Mouse (Mus musculus) liver, embryonic 14.5 days (tissue): ENCODE measurements around the gene Dgcr6. TPM values are rescaled to one million over a fixed set of nuclear protein-coding genes. Genes with fewer than 3 reads are reported as not detected.

Experiments used
- ATAC-seq: fragments of 200-750 bp; cut with Nextera tagmentation; 2 replicates; pipeline ENCODE4 v1.8.0; 2017; ENCODE audit warnings: moderate number of reproducible peaks, mild to moderate bottlenecking, moderate library complexity; ENCODE audit not compliant: insufficient read depth
- DNase-seq, 3 experiments: peaks; one replicate each; pipeline ENCODE4 v3.0.0-alpha.2; 2012 to 2013; ENCODE audit warnings: low read depth in 3 of 3, low spot score in 3 of 3
- H3K27ac ChIP-seq: fragments of 300-500 bp; sonication (generic); 2 replicates; pipeline ENCODE4 v1.5.1; 2014; ENCODE audit warnings: moderate library complexity, mild to moderate bottlenecking, control low read depth, inconsistent platforms
- H3K27me3 ChIP-seq: fragments of 300-500 bp; sonication (generic); 2 replicates; pipeline ENCODE4 v1.6.1; 2014; ENCODE audit warnings: mild to moderate bottlenecking, low read length, moderate library complexity; ENCODE audit not compliant: control insufficient read depth, insufficient read depth
- H3K36me3 ChIP-seq: fragments of 300-500 bp; sonication (generic); replicated peaks from 2 replicates; pipeline ENCODE4 v1.6.1; 2014; ENCODE audit warnings: low read depth; ENCODE audit not compliant: control insufficient read depth, insufficient read depth
- H3K4me1 ChIP-seq, 2 experiments: fragments of 200-500 bp in 1 of 2; fragments of 300-500 bp in 1 of 2; sonication (generic) in 1 of 2; replicated peaks; 2 replicates each; pipeline ENCODE4 v1.6.1; 2012 to 2014; ENCODE audit warnings: antibody characterized with exemption in 1 of 2, inconsistent platforms in 1 of 2, low read length in 1 of 2; ENCODE audit not compliant: control insufficient read depth in 2 of 2, insufficient read depth in 2 of 2
- H3K4me2 ChIP-seq: fragments of 300-500 bp; sonication (generic); 2 replicates; pipeline ENCODE4 v1.6.1; 2014; ENCODE audit warnings: low read depth, mild to moderate bottlenecking, control low read depth, moderate library complexity
- H3K4me3 ChIP-seq, 2 experiments: fragments of 200-500 bp in 1 of 2; fragments of 300-500 bp in 1 of 2; sonication (generic) in 1 of 2; 2 replicates each; pipeline ENCODE4 v1.5.1; 2012 to 2014; ENCODE audit warnings: low read depth in 2 of 2, low read length in 2 of 2, mild to moderate bottlenecking in 2 of 2, control low read depth in 1 of 2, inconsistent platforms in 1 of 2, moderate library complexity in 1 of 2; ENCODE audit not compliant: insufficient read depth in 1 of 2
- H3K9ac ChIP-seq: fragments of 300-500 bp; sonication (generic); replicated peaks from 2 replicates; pipeline ENCODE4 v1.6.1; 2014; ENCODE audit warnings: mild to moderate bottlenecking, control low read depth, moderate library complexity
- H3K9me3 ChIP-seq: fragments of 300-500 bp; sonication (generic); 2 replicates; pipeline ENCODE4 v1.6.1; 2016; ENCODE audit warnings: low read length, mixed read lengths; ENCODE audit not compliant: control insufficient read depth
- CTCF ChIP-seq: IDR thresholded peaks from 2 replicates; pipeline ENCODE4 v1.5.1; 2016; ENCODE audit warnings: antibody characterized with exemption, low read depth, control low read depth
- EP300 ChIP-seq: IDR thresholded peaks from 2 replicates; pipeline ENCODE4 v1.6.1; 2016; ENCODE audit warnings: antibody characterized with exemption, low read depth
- WGBS: fragments of 180-500 bp; shearing (Covaris S2); extraction: QIAGEN DNeasy Blood & Tissue Kit; methylation state at CpG from one replicate; pipeline ENCODE4 v1.1.7; 2014; ENCODE audit not compliant: insufficient replicate concordance; 5-methylcytosine and 5-hydroxymethylcytosine counted together
- polyA plus RNA-seq, 2 experiments: library from polyadenylated mRNA; depleted of rRNA in 1 of 2; stranded (reverse) in 1 of 2; unstranded in 1 of 2; fragments of >200 nt; fragmentation: Nextera tagmentation in 1 of 2; extraction: Ambion mirVana in 1 of 2; gene quantifications; 2 replicates each; pipeline versions ENCODE4 v1.2.1 to v1.2.3; 2012 to 2014

Gene Dgcr6
- polyA plus RNA-seq, 2 experiments: 12.5 to 22.1 TPM

- TF ChIP-seq CTCF (peak; percentile 81), EP300 (no peak)
- WGBS: 39% methylated on average over 5 of the region's 5 CpGs
- H3K4me2 ChIP-seq: no peak overlapping the region
- no peaks in the 10 kb centered on the region for H3K9me3 ChIP-seq
- no peak overlapping the region for H3K9ac ChIP-seq
- no peaks in the 10 kb centered on the region for H3K27me3 ChIP-seq
- no peak overlapping the region for H3K4me3 ChIP-seq
- no peaks in the 10 kb centered on the region for H3K36me3 ChIP-seq
- no peaks in the 10 kb centered on the region for H3K4me1 ChIP-seq
- peak; percentile 39; the same call in 1 of the 2 replicates for ATAC-seq
- peak; percentile 19 to 36 (median 25) for DNase-seq
- no peak overlapping the region for H3K27ac ChIP-seq
Measured at GRCm38 (mm10) chr16:18108221-18108966, 55.7 kb downstream of the Dgcr6 start.

DNA sequence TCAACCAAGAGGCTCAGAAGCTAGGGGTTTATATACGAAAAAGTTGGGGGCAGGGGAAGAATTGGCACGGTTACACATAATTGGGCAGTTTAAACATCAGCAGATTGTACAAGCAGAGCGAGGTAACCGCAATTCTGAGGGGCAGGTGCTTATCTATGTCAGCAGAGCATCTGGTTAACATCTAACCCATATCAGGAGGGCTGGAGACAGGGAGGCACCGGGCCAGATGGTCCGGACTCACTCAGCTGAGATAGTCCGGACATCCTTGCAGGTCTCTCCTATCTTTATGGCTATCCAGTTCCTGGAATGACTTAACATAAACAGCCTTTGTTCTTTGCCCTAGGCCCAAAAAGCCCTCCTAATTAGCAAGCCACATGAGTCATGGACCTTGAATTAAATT, 58.4 kb downstream of the Dgcr6 start:
- no peaks in the 10 kb centered on the region for H3K36me3 ChIP-seq
- no peak overlapping the region for H3K27ac ChIP-seq
- DNase-seq: no peak
- H3K9ac ChIP-seq: no peak overlapping the region
- TF ChIP-seq CTCF: no peak
- TF ChIP-seq EP300: no peak
- 45% methylated on average over 7 of the region's 7 CpGs for WGBS
- no peak for ATAC-seq
- H3K4me1 ChIP-seq: no peaks in the 10 kb centered on the region
- H3K4me3 ChIP-seq: no peak overlapping the region
- no peaks in the 10 kb centered on the region for H3K9me3 ChIP-seq
- H3K4me2 ChIP-seq: no peak overlapping the region
- no peaks in the 10 kb centered on the region for H3K27me3 ChIP-seq

- no peak for TF ChIP-seq CTCF
- TF ChIP-seq EP300: no peak
- DNase-seq: no peak
- H3K4me1 ChIP-seq: no peaks in the 10 kb centered on the region; a peak in 1 of 4 replicates
- no peak for ATAC-seq
- no peak overlapping the region for H3K4me2 ChIP-seq
- H3K4me3 ChIP-seq: no peak overlapping the region
- no peak overlapping the region for H3K27ac ChIP-seq
- WGBS: 29% methylated on average over 4 of the region's 4 CpGs
- no peaks in the 10 kb centered on the region for H3K36me3 ChIP-seq
- H3K9ac ChIP-seq: no peak overlapping the region
- H3K9me3 ChIP-seq: no peaks in the 10 kb centered on the region
- H3K27me3 ChIP-seq: no peaks in the 10 kb centered on the region
Measured at GRCm38 (mm10) chr16:18116467-18116866, 63.8 kb downstream of the Dgcr6 start.

- no peaks in the 10 kb centered on the region; a peak in 1 of 4 replicates for H3K4me1 ChIP-seq
- no peak overlapping the region for H3K4me3 ChIP-seq
- H3K36me3 ChIP-seq: no peaks in the 10 kb centered on the region
- H3K9me3 ChIP-seq: no peaks in the 10 kb centered on the region
- 22% methylated on average over 3 of the region's 3 CpGs for WGBS
- no peak overlapping the region for H3K27ac ChIP-seq
- no peaks in the 10 kb centered on the region for H3K27me3 ChIP-seq
- H3K4me2 ChIP-seq: no peak overlapping the region
- TF ChIP-seq CTCF (no peak), EP300 (no peak)
- DNase-seq: no peak
- no peak overlapping the region for H3K9ac ChIP-seq
- ATAC-seq: no peak
Measured at GRCm38 (mm10) chr16:18118285-18118684, 65.6 kb downstream of the Dgcr6 start.

DNA sequence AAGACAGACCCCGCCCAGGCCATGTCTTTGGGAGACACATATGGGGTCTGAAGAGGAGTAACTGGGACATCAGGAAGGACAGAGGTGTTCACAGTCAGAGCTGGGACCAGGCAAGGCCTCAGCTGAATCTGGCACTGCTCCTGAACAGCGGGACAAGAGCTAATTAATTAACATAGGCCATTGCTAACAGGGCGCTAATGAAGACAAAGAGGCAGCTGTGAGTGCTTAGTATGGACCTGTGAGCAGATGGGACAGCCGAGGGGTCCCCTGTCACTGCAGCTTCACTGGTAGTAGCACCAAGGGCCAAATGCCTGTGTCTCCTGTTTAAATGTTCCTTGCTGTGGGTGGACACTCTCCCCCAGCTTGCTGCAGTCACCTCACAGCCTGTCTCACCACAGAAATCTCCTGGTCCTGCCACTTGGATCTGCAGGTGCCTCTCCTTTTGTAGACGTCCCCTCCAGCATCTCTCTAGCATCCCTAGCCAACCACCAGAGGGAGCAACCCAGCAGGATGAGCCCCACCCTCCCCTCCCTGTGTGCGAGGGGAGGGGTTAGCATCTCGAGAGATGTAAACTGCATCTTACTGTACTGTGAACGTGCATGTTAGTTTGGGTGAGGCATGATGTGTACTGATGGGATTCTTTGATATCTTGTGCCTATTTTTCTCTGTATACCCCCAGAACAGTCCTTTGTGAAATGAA, 66.5 kb downstream of the Dgcr6 start:
- no peak for ATAC-seq
- Histone ChIP-seq H3K4me1 (no peaks in the 10 kb centered on the region; a peak in 1 of 4 replicates), H3K27ac (no peak overlapping the region), H3K9me3 (no peaks in the 10 kb centered on the region), H3K4me3 (no peak overlapping the region), H3K36me3 (no peaks in the 10 kb centered on the region), H3K27me3 (no peaks in the 10 kb centered on the region), H3K4me2 (no peak overlapping the region), H3K9ac (no peak overlapping the region)
- peak in 2 of 3 experiments; percentile 12 to 28 for DNase-seq
- 23% methylated on average over 8 of the region's 8 CpGs for WGBS
- TF ChIP-seq CTCF (peak; percentile 82), EP300 (no peak)

Other genes with a start within 250 kb of the Dgcr6 start
- gene B830017H08Rik, start 219.7 kb upstream of the Dgcr6 start, polyA plus RNA-seq (2012; rRNA removed): not detected in 2 replicates
- not detected in 2 replicates for gene B830017H08Rik, start 219.7 kb upstream of the Dgcr6 start, polyA plus RNA-seq (2014; fragmentation: Nextera tagmentation; extraction: Ambion mirVana)
- 1.3 and 1.6 TPM in 2 replicates for gene Car15, start 214.5 kb upstream of the Dgcr6 start, polyA plus RNA-seq (2012; rRNA removed)
- gene Car15, start 214.5 kb upstream of the Dgcr6 start, polyA plus RNA-seq (2014; fragmentation: Nextera tagmentation; extraction: Ambion mirVana): not detected in 2 replicates
- gene Gm20518, start 161.2 kb upstream of the Dgcr6 start, polyA plus RNA-seq (2012; rRNA removed): 0.25 and 0.34 TPM in 2 replicates
- not detected in 2 replicates for gene Gm20518, start 161.2 kb upstream of the Dgcr6 start, polyA plus RNA-seq (2014; fragmentation: Nextera tagmentation; extraction: Ambion mirVana)
- not detected in 2 replicates for gene Tssk1, start 158.6 kb upstream of the Dgcr6 start, polyA plus RNA-seq (2012; rRNA removed)
- not detected in 2 replicates for gene Tssk1, start 158.6 kb upstream of the Dgcr6 start, polyA plus RNA-seq (2014; fragmentation: Nextera tagmentation; extraction: Ambion mirVana)
- 14.2 and 16.3 TPM in 2 replicates for gene Dgcr2, start 154.3 kb upstream of the Dgcr6 start, polyA plus RNA-seq (2012; rRNA removed)
- gene Dgcr2, start 154.3 kb upstream of the Dgcr6 start, polyA plus RNA-seq (2014; fragmentation: Nextera tagmentation; extraction: Ambion mirVana): 13.2 and 15.5 TPM in 2 replicates
- not detected in 2 replicates for gene Tssk2, start 154.2 kb upstream of the Dgcr6 start, polyA plus RNA-seq (2012; rRNA removed)
- not detected in 2 replicates for gene Tssk2, start 154.2 kb upstream of the Dgcr6 start, polyA plus RNA-seq (2014; fragmentation: Nextera tagmentation; extraction: Ambion mirVana)
- gene Ess2, start 141.5 kb upstream of the Dgcr6 start, polyA plus RNA-seq (2012; rRNA removed): 6.3 and 7.5 TPM in 2 replicates
- 6.8 and 7.6 TPM in 2 replicates for gene Ess2, start 141.5 kb upstream of the Dgcr6 start, polyA plus RNA-seq (2014; fragmentation: Nextera tagmentation; extraction: Ambion mirVana)
- not detected in 2 replicates for gene Gsc2, start 137.8 kb upstream of the Dgcr6 start, polyA plus RNA-seq (2012; rRNA removed)
- gene Gsc2, start 137.8 kb upstream of the Dgcr6 start, polyA plus RNA-seq (2014; fragmentation: Nextera tagmentation; extraction: Ambion mirVana): not detected in 2 replicates
- gene Slc25a1, start 124.6 kb upstream of the Dgcr6 start, polyA plus RNA-seq (2012; rRNA removed): 33.4 and 41.7 TPM in 2 replicates
- 50.6 and 57.2 TPM in 2 replicates for gene Slc25a1, start 124.6 kb upstream of the Dgcr6 start, polyA plus RNA-seq (2014; fragmentation: Nextera tagmentation; extraction: Ambion mirVana)
- 0.13 and 0.38 TPM in 2 replicates for gene Vpreb2, start 72.4 kb upstream of the Dgcr6 start, polyA plus RNA-seq (2012; rRNA removed)
- 0.66 and 0.88 TPM in 2 replicates for gene Vpreb2, start 72.4 kb upstream of the Dgcr6 start, polyA plus RNA-seq (2014; fragmentation: Nextera tagmentation; extraction: Ambion mirVana)
- gene Prodh, start 37.3 kb downstream of the Dgcr6 start, polyA plus RNA-seq (2012; rRNA removed): 4.3 and 5.5 TPM in 2 replicates
- gene Prodh, start 37.3 kb downstream of the Dgcr6 start, polyA plus RNA-seq (2014; fragmentation: Nextera tagmentation; extraction: Ambion mirVana): 2.6 and 3.2 TPM in 2 replicates
- 0.52 and 0.91 TPM in 2 replicates for gene Rtn4r, start 74.8 kb downstream of the Dgcr6 start, polyA plus RNA-seq (2012; rRNA removed)
- 0.32 and 0.46 TPM in 2 replicates for gene Rtn4r, start 74.8 kb downstream of the Dgcr6 start, polyA plus RNA-seq (2014; fragmentation: Nextera tagmentation; extraction: Ambion mirVana)
- gene Ccdc188, start 165.0 kb downstream of the Dgcr6 start, polyA plus RNA-seq (2012; rRNA removed): not detected in 2 replicates
- gene Ccdc188, start 165.0 kb downstream of the Dgcr6 start, polyA plus RNA-seq (2014; fragmentation: Nextera tagmentation; extraction: Ambion mirVana): not detected in 2 replicates
- gene Zdhhc8, start 182.3 kb downstream of the Dgcr6 start, polyA plus RNA-seq (2012; rRNA removed): 2.9 and 3.9 TPM in 2 replicates
- 0.88 and 1.2 TPM in 2 replicates for gene Zdhhc8, start 182.3 kb downstream of the Dgcr6 start, polyA plus RNA-seq (2014; fragmentation: Nextera tagmentation; extraction: Ambion mirVana)
- 44.4 and 51.8 TPM in 2 replicates for gene Trmt2a, start 195.8 kb downstream of the Dgcr6 start, polyA plus RNA-seq (2012; rRNA removed)
- gene Trmt2a, start 195.8 kb downstream of the Dgcr6 start, polyA plus RNA-seq (2014; fragmentation: Nextera tagmentation; extraction: Ambion mirVana): 46.2 and 47.9 TPM in 2 replicates
- 86.2 and 148 TPM in 2 replicates for gene Ranbp1, start 195.9 kb downstream of the Dgcr6 start, polyA plus RNA-seq (2012; rRNA removed)
- gene Ranbp1, start 195.9 kb downstream of the Dgcr6 start, polyA plus RNA-seq (2014; fragmentation: Nextera tagmentation; extraction: Ambion mirVana): 338 and 364 TPM in 2 replicates
- gene Gm49776, start 205.5 kb downstream of the Dgcr6 start, polyA plus RNA-seq (2012; rRNA removed): 0.18 and 0.40 TPM in 2 replicates
- 1.3 and 1.9 TPM in 2 replicates for gene Gm49776, start 205.5 kb downstream of the Dgcr6 start, polyA plus RNA-seq (2014; fragmentation: Nextera tagmentation; extraction: Ambion mirVana)
- gene Dgcr8, start 236.4 kb downstream of the Dgcr6 start, polyA plus RNA-seq (2012; rRNA removed): 15.5 and 23.4 TPM in 2 replicates
- 8.8 and 10.4 TPM in 2 replicates for gene Dgcr8, start 236.4 kb downstream of the Dgcr6 start, polyA plus RNA-seq (2014; fragmentation: Nextera tagmentation; extraction: Ambion mirVana)